Mouse (Mus musculus): ENCODE results near the gene Efemp2.

Gene Efemp2

DNA sequence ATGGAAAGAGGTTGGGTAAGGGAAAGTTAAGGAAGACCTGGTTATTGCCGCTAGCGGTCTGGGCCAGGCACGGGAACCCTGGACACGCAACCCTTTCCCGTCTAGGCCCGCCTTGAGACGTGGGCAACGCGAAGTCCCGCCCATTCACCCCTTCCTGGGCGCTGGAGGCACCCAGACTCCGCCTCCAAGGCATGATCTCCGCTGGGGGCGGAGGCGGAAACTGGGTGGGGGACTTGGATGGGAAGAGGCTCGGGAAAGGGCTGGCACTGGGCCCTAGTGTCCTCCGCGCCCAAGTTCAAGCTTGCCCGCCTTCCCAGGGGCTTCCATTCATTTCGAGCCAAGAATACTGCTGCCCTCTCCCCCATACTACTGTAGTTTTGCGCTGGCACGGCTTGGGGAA is at the start of gene Efemp2:
Efemp2 (plus strand) TSS at position 235 of the 400 bp plus-strand sequence.
- peak; percentile 21; the same call in 1 of the 2 replicates for TF ChIP-seq GATA4 (IDR thresholded peaks at IDR 0.05; ENCODE audit: insufficient replicate concordance, low read length)

DNA sequence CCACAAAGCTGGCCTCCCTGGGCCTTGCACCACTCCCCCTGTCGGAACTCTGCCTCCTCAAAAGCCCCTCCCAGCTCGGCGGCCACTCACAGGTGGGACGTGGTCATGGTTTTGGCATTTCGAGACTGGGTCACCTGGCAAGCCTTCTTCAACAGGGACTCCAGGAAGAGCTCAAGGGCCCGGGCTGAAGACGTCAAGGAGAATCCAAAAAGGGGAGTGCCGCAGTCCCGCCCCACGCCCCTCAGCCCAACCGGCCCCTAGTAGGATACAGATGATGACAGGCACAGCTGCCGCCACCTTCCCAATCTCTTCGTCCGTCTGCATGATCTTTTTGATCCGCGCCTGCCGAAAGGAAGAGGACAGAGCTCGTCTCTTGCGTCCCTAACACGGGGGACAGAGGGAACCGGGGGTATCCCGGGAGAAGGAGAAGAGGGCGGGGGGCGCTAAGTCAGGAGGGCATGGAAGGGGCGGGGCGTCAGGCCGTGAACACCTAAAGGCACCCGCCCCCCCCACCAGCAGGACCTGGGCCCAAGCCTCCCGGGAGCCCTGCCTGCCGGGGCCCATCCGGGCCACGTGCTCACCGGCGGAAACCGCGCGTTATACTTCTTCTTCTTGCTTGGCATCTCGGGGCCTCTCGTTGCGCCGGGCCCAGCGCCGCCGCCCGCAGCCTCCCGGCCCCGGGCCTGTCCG is 49.5 kb upstream of the Efemp2 start:
- TF ChIP-seq GATA4 (IDR thresholded peaks at IDR 0.05; ENCODE audit: insufficient replicate concordance, low read length): no peak

DNA sequence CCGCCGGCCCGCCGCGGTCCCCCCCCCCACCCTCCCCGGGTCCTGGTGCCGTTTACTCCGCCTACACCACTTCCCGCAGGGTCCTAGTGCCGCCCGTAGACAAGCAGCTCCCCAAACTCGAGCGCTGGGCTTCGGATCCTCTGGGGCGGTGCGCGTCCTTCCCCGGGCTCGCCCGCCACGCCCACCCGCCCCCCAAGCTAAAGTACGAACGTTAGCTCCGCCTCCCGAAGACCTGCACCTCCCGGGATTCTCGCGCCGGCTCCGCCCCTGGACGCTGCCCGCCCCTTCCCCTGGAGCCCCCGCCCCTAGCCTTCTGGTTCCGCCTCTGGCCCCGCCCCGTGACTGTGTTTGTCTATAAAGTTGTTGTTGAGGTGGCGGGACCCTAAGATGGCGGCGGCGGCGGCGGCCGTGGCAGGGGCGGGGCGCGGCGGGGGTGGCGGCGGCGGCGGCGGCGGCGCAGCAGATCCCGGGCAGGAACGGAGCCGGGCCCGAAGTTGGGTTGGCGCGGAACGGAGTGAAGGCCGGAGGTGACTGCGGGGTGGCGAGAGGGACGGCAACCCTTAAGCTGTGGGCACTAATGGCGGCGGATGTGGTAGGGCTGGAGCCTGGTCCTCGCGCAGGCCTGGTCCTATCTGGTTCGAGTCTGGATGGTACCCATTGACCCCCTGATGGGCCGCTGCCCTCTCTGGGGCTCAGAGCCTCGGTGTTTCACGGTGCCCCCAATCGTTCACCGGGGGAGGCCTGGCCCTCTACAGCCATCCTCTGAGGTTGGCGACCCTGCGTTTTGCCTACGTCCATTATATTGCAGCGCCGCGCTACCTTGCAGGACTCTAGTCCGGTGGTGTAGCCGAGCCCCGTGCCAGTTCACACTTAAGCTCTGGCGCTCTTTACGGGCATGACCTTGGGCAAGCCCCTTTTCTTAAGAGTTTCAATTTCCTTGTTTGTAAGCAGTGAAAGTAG is 48.7 kb upstream of the Efemp2 start, which contains the start of the genes Drap1 and AI837181:
Drap1 (minus strand) TSS at position 198 of the 960 bp plus-strand sequence.
AI837181 (plus strand) TSS at position 363 of the 960 bp plus-strand sequence.
- no peak for TF ChIP-seq GATA4 (IDR thresholded peaks at IDR 0.05; ENCODE audit: insufficient replicate concordance, low read length)

DNA sequence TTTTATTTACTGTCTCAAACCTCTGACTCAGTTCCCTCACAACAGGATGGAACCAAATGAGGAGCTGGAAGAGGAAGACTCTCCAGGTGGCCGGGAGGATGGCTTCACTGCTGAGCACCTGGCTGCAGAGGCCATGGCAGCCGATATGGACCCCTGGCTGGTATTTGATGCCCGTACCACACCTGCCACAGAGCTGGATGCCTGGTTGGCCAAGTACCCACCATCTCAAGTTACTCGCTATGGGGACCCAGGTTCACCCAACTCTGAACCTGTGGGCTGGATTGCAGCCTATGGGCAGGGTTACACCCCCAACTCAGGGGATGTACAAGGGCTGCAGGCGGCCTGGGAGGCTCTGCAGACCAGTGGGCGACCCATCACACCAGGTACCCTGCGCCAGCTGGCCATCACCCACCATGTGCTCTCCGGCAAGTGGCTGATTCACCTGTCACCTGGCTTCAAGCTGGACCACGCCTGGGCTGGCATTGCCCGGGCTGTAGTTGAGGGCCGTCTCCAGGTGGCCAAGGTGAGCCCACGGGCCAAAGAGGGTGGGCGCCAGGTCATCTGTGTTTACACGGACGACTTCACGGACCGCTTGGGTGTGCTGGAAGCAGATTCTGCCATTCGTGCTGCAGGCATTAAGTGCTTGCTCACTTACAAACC is 47.7 kb upstream of the Efemp2 start:
- TF ChIP-seq GATA4 (IDR thresholded peaks at IDR 0.05; ENCODE audit: insufficient replicate concordance, low read length): no peak

DNA sequence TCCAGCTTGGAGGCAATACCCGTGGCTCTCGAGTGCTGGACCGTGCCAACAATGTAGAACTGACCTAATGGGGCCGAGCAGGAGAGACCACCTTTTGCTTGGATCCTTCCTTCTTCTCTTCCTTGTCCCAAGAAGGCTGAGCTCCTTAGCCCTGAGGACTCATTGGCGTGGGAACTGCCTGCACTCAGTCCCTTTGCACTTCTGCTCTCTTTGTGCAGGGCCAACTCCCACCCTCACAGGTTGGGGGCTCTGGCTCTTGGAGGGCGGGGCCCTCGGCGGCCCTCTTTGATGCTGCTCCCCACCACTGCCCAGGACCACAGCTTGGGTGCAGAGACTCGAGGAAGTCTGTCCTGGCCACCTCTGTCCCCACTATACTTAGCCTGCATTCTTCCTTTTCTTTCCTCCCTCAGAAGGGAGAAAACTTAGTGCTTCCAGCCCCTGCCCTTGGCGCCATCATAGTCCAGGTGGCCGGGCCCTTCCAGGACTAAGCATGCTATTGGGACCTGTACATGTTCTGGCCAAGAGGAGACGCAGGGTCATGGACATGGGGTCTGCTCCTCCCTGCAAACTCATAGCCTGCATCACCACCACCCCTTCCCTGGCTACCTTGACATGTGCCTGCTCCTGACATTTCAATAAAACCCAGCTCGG is 47.0 kb upstream of the Efemp2 start:
- no peak for TF ChIP-seq GATA4 (IDR thresholded peaks at IDR 0.05; ENCODE audit: insufficient replicate concordance, low read length)

DNA sequence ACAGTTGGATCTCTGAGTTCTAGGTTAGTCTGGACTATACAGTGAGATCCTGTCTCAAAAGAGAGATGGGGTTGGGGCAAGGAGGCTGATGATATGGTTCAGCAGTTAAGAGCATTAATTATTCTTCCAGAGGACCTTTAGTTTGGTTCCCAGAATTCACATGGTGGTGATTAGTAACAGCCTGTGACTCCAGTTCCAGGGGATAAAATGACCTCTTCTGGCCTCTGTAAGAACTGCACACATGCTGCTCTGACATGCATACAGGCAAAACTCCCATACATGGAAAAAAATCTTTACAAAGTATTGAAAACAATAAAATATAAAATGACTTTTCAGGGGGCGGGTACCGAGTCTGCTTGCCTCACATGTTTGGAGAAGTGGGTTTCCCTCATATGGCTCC is 45.7 kb upstream of the Efemp2 start:
- no peak for TF ChIP-seq GATA4 (IDR thresholded peaks at IDR 0.05; ENCODE audit: insufficient replicate concordance, low read length)

DNA sequence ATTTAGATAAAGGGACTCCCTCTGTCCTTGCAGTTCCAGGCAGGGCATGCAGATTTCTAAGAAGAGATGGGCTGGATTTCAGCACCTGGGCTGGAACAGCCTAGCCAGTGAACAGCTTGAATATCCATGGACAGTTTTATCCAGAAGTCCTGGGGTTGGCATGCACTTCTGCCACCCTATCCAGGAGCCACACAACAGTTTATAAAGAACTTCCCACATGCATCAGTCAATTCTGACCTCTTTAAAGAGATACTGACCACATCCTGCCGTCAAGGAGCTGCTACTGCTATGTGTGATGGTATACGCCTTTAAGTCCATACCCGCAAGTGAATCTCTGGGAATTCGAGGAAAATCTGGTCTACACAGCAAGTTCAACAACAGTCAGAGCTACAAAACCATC is 44.5 kb upstream of the Efemp2 start:
- no peak for TF ChIP-seq GATA4 (IDR thresholded peaks at IDR 0.05; ENCODE audit: insufficient replicate concordance, low read length)

DNA sequence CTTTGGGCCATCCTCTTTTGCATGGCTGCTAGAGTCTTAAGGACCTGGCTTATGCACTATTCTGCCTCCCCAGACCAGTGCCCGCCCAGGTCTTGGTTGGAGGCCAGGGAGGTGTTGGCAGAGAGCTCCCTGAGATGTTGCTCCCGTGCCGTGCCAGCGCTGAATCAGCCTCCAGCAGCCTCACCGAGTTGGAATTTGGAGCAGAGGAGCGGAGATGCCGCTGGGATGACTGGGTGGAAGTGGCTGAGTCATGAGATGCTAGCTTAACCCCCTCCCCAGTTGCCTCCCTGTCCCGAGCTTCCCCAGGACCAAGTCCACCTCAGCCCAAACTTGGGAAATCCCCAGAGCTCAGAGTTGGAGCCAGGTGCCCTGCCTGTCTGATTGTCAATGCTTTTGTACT is 43.9 kb upstream of the Efemp2 start:
- TF ChIP-seq GATA4 (IDR thresholded peaks at IDR 0.05; ENCODE audit: insufficient replicate concordance, low read length): no peak

DNA sequence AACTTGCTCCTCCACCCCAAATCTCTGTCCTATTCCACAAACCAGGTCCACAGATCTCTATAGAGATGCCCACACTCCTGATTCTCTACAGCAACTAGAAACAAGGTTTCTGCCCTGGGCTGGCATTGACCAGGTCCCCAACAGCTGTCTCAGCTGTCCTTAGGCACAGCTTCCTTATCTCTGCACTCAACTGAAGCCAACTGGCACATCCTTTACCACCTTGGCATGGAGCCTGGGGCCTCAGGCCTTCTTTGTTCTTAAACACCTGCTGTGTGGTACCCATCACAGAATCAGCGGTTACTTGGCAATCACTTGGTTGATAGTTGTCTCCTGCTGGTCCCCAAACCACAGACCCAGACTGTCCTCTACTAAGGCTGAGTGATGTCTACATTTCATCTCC is 43.3 kb upstream of the Efemp2 start:
- TF ChIP-seq GATA4 (IDR thresholded peaks at IDR 0.05; ENCODE audit: insufficient replicate concordance, low read length): no peak

DNA sequence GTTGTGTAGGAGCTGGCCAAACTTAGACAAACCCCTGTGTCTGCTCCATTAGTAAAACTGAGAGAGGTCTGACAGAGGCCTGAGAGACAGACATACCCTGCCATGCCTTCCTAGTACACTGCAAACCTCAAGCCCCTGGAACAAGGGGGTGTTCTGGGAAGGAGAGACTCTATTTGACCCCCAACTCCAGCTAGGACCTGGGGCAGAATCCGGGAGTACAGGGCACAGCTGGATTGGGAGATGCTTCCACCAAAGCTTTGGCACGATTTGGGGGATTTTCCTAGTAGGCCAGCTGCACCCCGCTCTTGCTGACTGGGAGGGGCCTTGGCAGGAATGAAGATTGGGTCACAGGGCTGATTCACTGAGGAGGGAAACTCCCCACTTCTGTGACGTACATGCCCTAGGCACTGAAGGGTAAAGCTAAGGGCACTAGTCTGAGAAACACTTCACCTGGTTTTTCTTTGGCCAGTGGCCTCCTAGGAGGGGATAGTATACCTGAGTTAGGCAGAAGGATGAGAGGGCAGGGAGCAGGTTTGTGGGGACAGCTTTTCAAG is 41.8 kb upstream of the Efemp2 start:
- no peak for TF ChIP-seq GATA4 (IDR thresholded peaks at IDR 0.05; ENCODE audit: insufficient replicate concordance, low read length)

DNA sequence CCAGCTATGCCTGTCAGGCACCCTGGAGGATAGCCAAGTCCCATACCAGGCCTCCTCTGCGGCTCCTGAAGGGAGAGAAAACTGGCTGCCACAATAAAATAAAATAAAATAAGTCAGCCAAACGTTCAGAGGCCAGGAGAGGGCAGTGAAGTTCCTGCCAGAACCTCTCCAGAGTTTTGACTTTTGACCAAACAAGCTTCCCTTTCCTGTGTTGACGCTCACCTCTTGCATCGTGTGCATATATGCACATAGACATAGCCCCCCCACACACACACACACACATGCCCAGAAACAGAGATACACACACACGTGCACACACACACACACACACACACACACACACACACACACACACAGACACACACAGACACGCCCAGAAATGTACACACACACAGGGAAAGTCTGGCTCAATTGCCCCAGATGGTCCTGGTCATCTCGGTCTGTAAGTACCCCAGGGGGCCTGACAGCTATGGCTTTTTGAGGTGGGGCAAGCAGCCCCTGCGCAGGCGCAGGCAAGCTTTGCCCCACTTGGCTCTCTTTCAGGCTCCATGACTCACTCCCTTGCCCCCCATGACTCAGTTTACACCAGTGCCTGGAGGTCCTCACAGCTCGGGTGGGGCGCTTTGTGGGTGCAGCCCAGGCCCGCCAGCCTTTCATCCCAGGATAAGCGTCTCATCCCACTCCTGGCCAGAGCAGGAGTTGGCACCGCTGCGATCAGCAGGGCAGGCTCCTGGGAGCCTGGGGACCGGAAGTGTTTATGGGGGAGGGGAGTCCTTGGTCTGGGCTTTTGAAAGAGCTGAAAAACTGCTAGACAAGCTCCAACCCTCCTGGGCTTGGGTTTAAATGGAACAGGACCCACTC is 40.5 kb upstream of the Efemp2 start:
- no peak for TF ChIP-seq GATA4 (IDR thresholded peaks at IDR 0.05; ENCODE audit: insufficient replicate concordance, low read length)

DNA sequence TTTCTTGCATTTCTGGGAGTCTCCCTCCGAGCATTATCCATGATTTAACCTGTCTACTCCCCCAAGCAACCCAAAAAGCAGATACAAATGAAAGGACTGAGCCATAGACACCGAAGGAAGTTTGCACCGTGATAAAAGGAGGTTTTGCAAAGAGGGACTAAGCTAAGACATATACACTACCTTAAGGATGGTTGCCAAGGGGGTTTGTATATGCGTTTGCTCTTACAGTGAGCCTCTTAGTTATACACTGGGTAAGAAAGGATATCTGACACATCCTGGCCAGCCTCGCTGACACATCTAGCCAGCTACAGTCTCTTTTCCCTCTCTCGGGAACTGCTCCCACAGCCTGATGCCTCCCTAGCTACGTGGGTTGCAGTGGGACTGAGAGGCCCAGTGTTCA is 39.8 kb upstream of the Efemp2 start:
- TF ChIP-seq GATA4 (IDR thresholded peaks at IDR 0.05; ENCODE audit: insufficient replicate concordance, low read length): no peak

DNA sequence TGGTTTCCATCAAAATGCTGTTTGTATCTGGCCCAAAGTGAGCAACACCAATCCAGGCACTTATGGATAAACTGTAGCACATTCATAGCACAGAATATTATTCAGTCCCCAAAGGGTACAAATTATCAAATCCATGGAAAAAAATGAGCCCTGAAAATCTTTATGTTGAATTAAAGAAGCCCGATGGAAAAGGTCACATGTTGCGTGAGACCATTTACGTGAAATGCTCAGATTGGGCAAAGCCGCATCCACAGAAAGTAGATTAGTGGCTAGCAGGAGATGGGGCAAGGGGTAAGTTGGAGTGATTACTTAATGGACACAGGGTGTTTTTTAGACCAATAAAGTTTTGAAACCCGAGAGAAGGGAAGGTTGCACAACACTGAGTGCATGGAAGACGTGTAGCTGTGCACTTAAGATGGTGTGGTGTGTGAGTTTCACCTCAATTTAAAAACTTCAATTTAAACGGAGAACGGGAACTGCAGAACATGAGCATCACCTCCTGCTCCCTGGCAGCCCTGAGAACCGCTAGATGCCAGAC is 29.3 kb upstream of the Efemp2 start:
- TF ChIP-seq GATA4 (IDR thresholded peaks at IDR 0.05; ENCODE audit: insufficient replicate concordance, low read length): no peak

All from liver, adult (tissue).